Mouse (Mus musculus) liver, adult 2 months (tissue): ENCODE data around the gene Wrap53. TPM values are rescaled to one million over a fixed set of nuclear protein-coding genes. Genes with fewer than 3 reads are reported as not detected.

ENCODE experiments used
- DNase-seq: peaks from one replicate; pipeline ENCODE4 v3.0.0-alpha.2; 2011; ENCODE audit warnings: low read depth, low spot score; ENCODE audit errors: extremely low read depth
- H3K27ac ChIP-seq: fragments of 200-500 bp; replicated peaks from 2 replicates; pipeline ENCODE4 v1.5.1; 2012; ENCODE audit warnings: low read depth, mild to moderate bottlenecking, control low read depth, inconsistent platforms, low read length; ENCODE audit not compliant: insufficient read depth
- H3K27me3 ChIP-seq: fragments of 200-500 bp; 2 replicates; pipeline ENCODE4 v1.6.1; 2012; ENCODE audit warnings: mild to moderate bottlenecking, moderate library complexity, low read length, inconsistent platforms; ENCODE audit not compliant: control insufficient read depth, insufficient read depth
- H3K36me3 ChIP-seq: fragments of 200-500 bp; 2 replicates; pipeline ENCODE4 v1.6.1; 2012; ENCODE audit warnings: low read length, inconsistent platforms; ENCODE audit not compliant: control insufficient read depth, insufficient read depth
- H3K4me1 ChIP-seq: fragments of 200-500 bp; 2 replicates; pipeline ENCODE4 v1.6.1; 2011; ENCODE audit warnings: low read length; ENCODE audit not compliant: control insufficient read depth, insufficient read depth
- H3K4me3 ChIP-seq: fragments of 200-500 bp; 2 replicates; pipeline ENCODE4 v1.5.1; 2011; ENCODE audit warnings: low read depth, mild to moderate bottlenecking, control low read depth, low read length, moderate library complexity; ENCODE audit not compliant: insufficient read depth
- H3K79me2 ChIP-seq: fragments of 200-500 bp; 2 replicates; pipeline ENCODE4 v1.6.1; 2012; ENCODE audit warnings: inconsistent platforms, mild to moderate bottlenecking, low read length, moderate library complexity; ENCODE audit not compliant: control insufficient read depth, insufficient read depth
- H3K9ac ChIP-seq: fragments of 200-500 bp; 2 replicates; pipeline ENCODE4 v1.6.1; 2012; ENCODE audit warnings: low read depth, mild to moderate bottlenecking, control low read depth, inconsistent platforms, low read length
- CTCF ChIP-seq: fragments of 200-500 bp; IDR thresholded peaks from 2 replicates; pipeline ENCODE4 v1.5.1; 2011; ENCODE audit warnings: low read depth, low read length, control low read depth
- POLR2A ChIP-seq: fragments of 200-500 bp; IDR thresholded peaks from 2 replicates; pipeline ENCODE4 v1.6.1; 2011; ENCODE audit warnings: low read length, control low read depth; ENCODE audit not compliant: insufficient read depth; ENCODE audit errors: extremely low read depth
- WGBS: fragments of 180-500 bp; shearing (Covaris S2); methylation state at CpG from one replicate; pipeline ENCODE4 v1.1.7; 2018; 5-methylcytosine and 5-hydroxymethylcytosine counted together
- polyA plus RNA-seq: library from polyadenylated mRNA; depleted of rRNA; stranded (reverse); fragments of >200 nt; gene quantifications from 2 replicates; pipeline ENCODE4 v1.2.3, GENCODE M21; 2012
- total RNA-seq: library from RNA; depleted of rRNA; stranded (reverse); fragments of >200 nt; gene quantifications from 2 replicates; pipeline ENCODE4 v1.2.3, GENCODE M21; 2014

Gene Wrap53
- total and polyA plus RNA-seq, 2 experiments = 5.6 to 11.2 TPM

DNA sequence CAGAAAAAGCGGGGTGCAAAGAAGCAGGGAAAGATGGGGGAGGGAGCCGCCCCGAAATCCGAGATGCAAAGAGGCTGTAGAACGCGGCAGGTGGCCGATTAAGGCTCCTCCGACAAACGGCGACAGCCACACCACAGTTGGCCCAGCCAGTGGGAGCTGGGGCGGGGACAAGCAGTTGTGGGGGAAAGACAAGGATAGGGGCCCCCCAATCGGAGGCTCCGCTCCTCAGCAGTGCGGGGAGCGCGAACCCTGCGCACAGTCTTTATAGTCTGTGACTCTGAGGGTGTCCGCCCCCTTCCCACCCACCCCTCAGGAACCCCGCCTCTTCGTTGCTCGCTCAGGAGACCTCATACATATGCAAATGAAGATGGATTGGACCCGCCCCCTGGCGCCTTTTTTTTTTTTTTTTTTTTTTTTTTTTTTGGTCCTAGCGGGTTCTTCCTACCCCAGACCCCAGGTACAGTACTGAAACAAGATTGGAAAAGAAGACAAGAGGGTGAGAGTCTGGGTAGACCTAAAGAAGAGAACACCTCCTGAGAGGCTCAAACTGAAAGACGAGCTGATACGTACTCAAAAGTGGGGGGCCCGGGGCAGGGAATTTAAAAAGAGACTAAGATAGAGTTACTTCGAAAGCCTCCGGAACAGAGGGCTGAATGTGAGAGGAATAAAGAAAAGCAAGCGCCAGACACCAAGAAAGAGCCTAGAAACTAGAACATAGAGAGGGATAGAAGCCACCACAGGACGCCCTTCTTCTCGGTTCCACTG lies 25.9 kb upstream of the Wrap53 start, which contains the start of gene Atp1b2:
TSS of gene Atp1b2 (minus strand) at position 217 of the 765 bp plus-strand sequence.
- H3K4me3 ChIP-seq = peak within 1 kb of the TSS; percentile 66
- peaks cover 10% of the 10 kb centered on the region for H3K27me3 ChIP-seq
- H3K79me2 ChIP-seq = no peaks in the 10 kb centered on the region
- H3K4me1 ChIP-seq = peaks cover 4% of the 10 kb centered on the region; the same call in 1 of the 2 replicates
- TF ChIP-seq CTCF = no peak
- 0 out of 2 replicates have a peak, but pooled peaks have one; percentile 20 for TF ChIP-seq POLR2A
- peak; percentile 52 for DNase-seq
- H3K27ac ChIP-seq = no peak within 1 kb of the TSS
- H3K36me3 ChIP-seq = no peaks in the 10 kb centered on the region
- peak within 1 kb of the TSS; percentile 28 for H3K9ac ChIP-seq
- 3% methylated on average over 32 of the region's 32 CpGs for WGBS

DNA sequence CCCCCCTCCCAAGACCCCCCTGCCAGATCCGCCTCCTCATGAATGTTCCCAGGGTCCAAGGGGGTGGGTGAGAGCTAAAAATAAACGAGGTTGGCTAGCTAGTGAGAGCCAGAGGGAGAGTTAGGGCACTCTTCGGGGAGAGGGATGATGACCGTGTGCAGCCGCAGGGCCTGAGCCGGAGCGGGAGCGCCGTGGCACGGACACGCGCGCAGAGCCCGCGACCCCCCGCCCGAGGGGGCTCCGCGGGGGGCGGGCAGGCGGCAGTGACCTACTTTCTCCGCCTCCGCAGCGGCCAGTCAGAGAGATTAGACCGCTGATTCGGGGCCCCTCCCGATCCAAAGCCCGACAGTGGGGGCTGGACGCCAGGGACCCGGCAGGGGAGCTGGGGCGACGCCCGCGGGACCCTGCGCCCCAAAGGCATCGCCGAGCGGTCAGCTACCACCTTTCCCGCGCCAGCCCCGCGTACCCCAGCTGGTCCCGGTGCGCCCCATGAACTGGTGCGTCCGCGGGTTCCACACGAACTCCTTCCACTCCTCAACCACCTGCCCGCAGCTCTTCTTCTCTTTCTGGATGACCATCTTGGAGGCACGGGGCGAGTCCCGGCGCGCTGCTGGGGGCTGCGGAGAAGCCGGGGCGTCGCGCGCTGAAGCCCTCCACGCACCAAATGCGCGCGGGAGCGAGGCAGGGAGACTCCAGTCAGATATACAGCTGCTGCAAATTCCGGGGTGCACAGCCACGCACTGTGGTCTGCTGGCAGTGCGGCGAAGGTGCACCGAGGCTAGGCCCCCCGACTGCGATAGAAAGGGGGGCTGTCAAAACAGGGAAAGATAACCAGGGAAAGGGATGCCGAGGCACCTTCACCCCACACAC lies 25.0 kb upstream of the Wrap53 start:
- Histone ChIP-seq H3K79me2 (no peaks in the 10 kb centered on the region), H3K27ac (no peak overlapping the region), H3K9ac (peak overlapping the region; percentile 28), H3K4me1 (peaks cover 4% of the 10 kb centered on the region; the same call in 1 of the 2 replicates), H3K36me3 (no peaks in the 10 kb centered on the region), H3K27me3 (peaks cover 10% of the 10 kb centered on the region), H3K4me3 (peak overlapping the region; percentile 66)
- 3% methylated on average over 71 of the region's 73 CpGs for WGBS
- TF ChIP-seq CTCF = no peak
- TF ChIP-seq POLR2A = no peak
- no peak for DNase-seq

DNA sequence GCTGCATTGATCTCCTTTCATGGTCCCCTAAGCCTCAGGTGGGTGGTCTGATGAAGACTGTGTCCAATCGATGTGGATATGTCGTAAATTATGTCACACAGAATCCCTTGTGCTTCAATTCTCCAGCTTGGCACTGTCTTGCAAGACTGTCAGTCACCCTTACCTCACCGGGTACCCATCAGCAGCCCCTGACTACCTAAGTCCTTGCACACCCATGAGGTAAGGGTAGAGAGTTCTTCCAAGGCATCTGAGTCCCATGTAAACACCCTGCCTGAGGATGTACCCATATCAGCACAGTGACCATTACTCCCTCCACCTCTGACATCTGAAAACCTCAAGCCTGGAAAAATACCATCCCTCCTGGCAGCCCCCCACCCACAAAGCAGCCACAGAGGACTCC lies 24.3 kb upstream of the Wrap53 start:
- DNase-seq = no peak
- no peak overlapping the region for H3K9ac ChIP-seq
- no peak overlapping the region for H3K4me3 ChIP-seq
- 84% methylated on average over 3 of the region's 3 CpGs for WGBS
- no peak for TF ChIP-seq CTCF
- no peak for TF ChIP-seq POLR2A
- no peak overlapping the region for H3K27ac ChIP-seq
- H3K79me2 ChIP-seq = no peaks in the 10 kb centered on the region
- H3K36me3 ChIP-seq = no peaks in the 10 kb centered on the region
- peaks cover 4% of the 10 kb centered on the region; the same call in 1 of the 2 replicates for H3K4me1 ChIP-seq
- H3K27me3 ChIP-seq = peaks cover 10% of the 10 kb centered on the region

GRCm38 (mm10) chr11:69603516-69603915 lies 23.5 kb upstream of the Wrap53 start:
- Histone ChIP-seq H3K27ac (no peak overlapping the region), H3K36me3 (no peaks in the 10 kb centered on the region), H3K9ac (no peak overlapping the region), H3K79me2 (no peaks in the 10 kb centered on the region), H3K4me3 (no peak overlapping the region), H3K27me3 (peaks cover 10% of the 10 kb centered on the region), H3K4me1 (peaks cover 4% of the 10 kb centered on the region; the same call in 1 of the 2 replicates)
- no peak for TF ChIP-seq POLR2A
- TF ChIP-seq CTCF = no peak
- DNase-seq = no peak
- WGBS = 84% methylated on average over 8 of the region's 8 CpGs

- Histone ChIP-seq H3K27me3 (peaks cover 10% of the 10 kb centered on the region), H3K4me3 (no peak overlapping the region), H3K27ac (no peak overlapping the region), H3K79me2 (no peaks in the 10 kb centered on the region), H3K36me3 (no peaks in the 10 kb centered on the region), H3K4me1 (peaks cover 4% of the 10 kb centered on the region; the same call in 1 of the 2 replicates), H3K9ac (no peak overlapping the region)
- no peak for TF ChIP-seq POLR2A
- no peak for TF ChIP-seq CTCF
- WGBS = 65% methylated on average over 3 of the region's 3 CpGs
- no peak for DNase-seq
These were observed 21.7 kb upstream of the Wrap53 start for GRCm38 (mm10) chr11:69601768-69602167.
